Mouse (Mus musculus) liver, postnatal 0 days (tissue): ENCODE results near the gene Vmn2r65. TPM values are rescaled to one million over a fixed set of nuclear protein-coding genes. Genes with fewer than 3 reads are reported as not detected.

Experiments
- ATAC-seq: fragments of 200-750 bp; cut with Nextera tagmentation; 2 replicates; pipeline ENCODE4 v1.8.0; 2017; ENCODE audit warnings: mild to moderate bottlenecking, moderate library complexity
- DNase-seq: peaks from one replicate; pipeline ENCODE4 v3.0.0-alpha.2; 2016
- H3K27ac ChIP-seq: fragments of 300-500 bp; sonication (generic); 2 replicates; pipeline ENCODE4 v1.5.1; 2014; ENCODE audit warnings: antibody characterized with exemption, moderate library complexity, mild to moderate bottlenecking, low read depth
- H3K27me3 ChIP-seq: fragments of 300-500 bp; sonication (generic); 2 replicates; pipeline ENCODE4 v1.6.1; 2014; ENCODE audit warnings: low read length, control low read depth, mixed read lengths; ENCODE audit not compliant: insufficient read depth
- H3K36me3 ChIP-seq: fragments of 300-500 bp; sonication (generic); replicated peaks from 2 replicates; pipeline ENCODE4 v1.6.1; 2014; ENCODE audit warnings: mild to moderate bottlenecking, control low read depth, low read length, moderate library complexity, mixed read lengths; ENCODE audit not compliant: insufficient read depth
- H3K4me1 ChIP-seq: fragments of 300-500 bp; sonication (generic); 2 replicates; pipeline ENCODE4 v1.6.1; 2014; ENCODE audit warnings: antibody characterized with exemption, mild to moderate bottlenecking, control low read depth; ENCODE audit not compliant: insufficient read depth
- H3K4me2 ChIP-seq: fragments of 300-500 bp; sonication (generic); 2 replicates; pipeline ENCODE4 v1.6.1; 2014; ENCODE audit warnings: low read depth, mild to moderate bottlenecking, low read length, moderate library complexity, mixed read lengths
- H3K4me3 ChIP-seq: fragments of 300-500 bp; sonication (generic); 2 replicates; pipeline ENCODE4 v1.5.1; 2014; ENCODE audit warnings: low read depth, low read length
- H3K9ac ChIP-seq: fragments of 300-500 bp; sonication (generic); replicated peaks from 2 replicates; pipeline ENCODE4 v1.6.1; 2014; ENCODE audit warnings: mild to moderate bottlenecking, moderate library complexity
- H3K9me3 ChIP-seq: fragments of 300-500 bp; sonication (generic); 2 replicates; pipeline ENCODE4 v1.6.1; 2016; ENCODE audit warnings: mild to moderate bottlenecking, control low read depth, low read length, mixed read lengths
- CTCF ChIP-seq: sonication (generic); IDR thresholded peaks from 2 replicates; pipeline ENCODE4 v1.5.1; 2016; ENCODE audit warnings: antibody characterized with exemption, low read depth
- EP300 ChIP-seq: IDR thresholded peaks from 2 replicates; pipeline ENCODE4 v1.6.1; 2016; ENCODE audit warnings: antibody characterized with exemption, low read depth, mild to moderate bottlenecking
- WGBS: fragments of 180-500 bp; shearing (Covaris S2); extraction: QIAGEN DNeasy Blood & Tissue Kit; methylation state at CpG from one replicate; pipeline ENCODE4 v1.1.7; 2014; ENCODE audit not compliant: insufficient replicate concordance; 5-methylcytosine and 5-hydroxymethylcytosine counted together
- polyA plus RNA-seq: library from polyadenylated mRNA; unstranded; fragments of >200 nt; fragmentation: Nextera tagmentation; extraction: Ambion mirVana; gene quantifications from 2 replicates; pipeline ENCODE4 v1.2.1, GENCODE M21; 2015

The Vmn2r65 gene
- not detected in 2 replicates for polyA plus RNA-seq

DNA sequence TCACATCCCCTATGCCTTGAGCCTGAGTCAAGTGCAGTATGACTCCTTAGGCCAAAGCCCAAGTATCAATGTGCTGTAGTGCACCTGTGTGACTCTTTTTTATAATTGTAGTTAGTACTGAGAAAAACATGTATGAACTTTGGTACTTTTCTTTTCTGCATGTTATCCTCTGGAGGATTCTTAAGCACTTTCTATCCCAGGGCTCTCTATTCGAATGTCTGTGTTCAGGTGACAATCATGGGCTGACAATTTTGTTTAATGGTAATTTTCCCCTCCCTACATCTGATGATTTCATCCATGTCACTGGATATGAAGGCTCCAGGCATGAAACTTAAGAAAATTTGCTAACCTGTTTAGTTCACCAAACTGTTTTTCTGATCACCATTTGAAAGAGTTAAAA, at the start of gene Vmn2r65:
Gene Vmn2r65 (minus strand): TSS at position 101 of the 400 bp plus-strand sequence.
- ATAC-seq = no peak
- no peak within 1 kb of the TSS for H3K9ac ChIP-seq
- H3K4me2 ChIP-seq = no peak within 1 kb of the TSS
- DNase-seq = no peak
- TF ChIP-seq CTCF (no peak), EP300 (no peak)
- H3K9me3 ChIP-seq = 0 out of 2 replicates have a peak, but pooled peaks cover 3% of the 10 kb centered on the region
- H3K27me3 ChIP-seq = no peaks in the 10 kb centered on the region
- 47% methylated on average over 1 of the region's 1 CpGs for WGBS
- no peak within 1 kb of the TSS for H3K27ac ChIP-seq
- H3K36me3 ChIP-seq = no peaks in the 10 kb centered on the region
- H3K4me3 ChIP-seq = no peak within 1 kb of the TSS
- H3K4me1 ChIP-seq = no peaks in the 10 kb centered on the region

DNA sequence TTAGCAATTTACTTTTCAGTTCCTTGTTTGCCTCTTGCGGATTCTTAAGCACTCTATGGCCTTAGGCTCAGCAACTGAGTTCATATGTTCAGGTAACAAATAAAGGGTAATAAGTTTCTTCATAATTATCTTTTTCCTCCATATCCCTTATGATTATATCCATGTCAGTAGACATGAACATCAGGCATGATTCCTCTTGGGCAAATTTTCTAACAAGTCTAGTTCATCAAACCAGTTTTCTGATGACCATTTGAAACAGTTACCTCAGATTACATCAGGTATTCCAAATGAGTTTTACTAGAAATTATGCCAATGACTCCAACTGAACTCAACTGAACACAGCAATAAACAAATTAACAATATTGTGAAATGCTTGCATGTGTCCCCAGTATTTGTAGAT, 48.3 kb upstream of the Vmn2r65 start, which contains the start of gene Vmn2r66:
Gene Vmn2r66 (minus strand): TSS at position 101 of the 400 bp plus-strand sequence.
- no peak for DNase-seq
- H3K27ac ChIP-seq = no peak within 1 kb of the TSS
- 64% methylated on average over 1 of the region's 1 CpGs for WGBS
- H3K4me1 ChIP-seq = no peaks in the 10 kb centered on the region
- no peak for TF ChIP-seq EP300
- TF ChIP-seq CTCF = no peak
- no peak for ATAC-seq
- no peak within 1 kb of the TSS for H3K4me3 ChIP-seq
- H3K9me3 ChIP-seq = no peaks in the 10 kb centered on the region
- no peaks in the 10 kb centered on the region for H3K36me3 ChIP-seq
- H3K4me2 ChIP-seq = no peak within 1 kb of the TSS
- no peak within 1 kb of the TSS for H3K9ac ChIP-seq
- no peaks in the 10 kb centered on the region for H3K27me3 ChIP-seq

DNA sequence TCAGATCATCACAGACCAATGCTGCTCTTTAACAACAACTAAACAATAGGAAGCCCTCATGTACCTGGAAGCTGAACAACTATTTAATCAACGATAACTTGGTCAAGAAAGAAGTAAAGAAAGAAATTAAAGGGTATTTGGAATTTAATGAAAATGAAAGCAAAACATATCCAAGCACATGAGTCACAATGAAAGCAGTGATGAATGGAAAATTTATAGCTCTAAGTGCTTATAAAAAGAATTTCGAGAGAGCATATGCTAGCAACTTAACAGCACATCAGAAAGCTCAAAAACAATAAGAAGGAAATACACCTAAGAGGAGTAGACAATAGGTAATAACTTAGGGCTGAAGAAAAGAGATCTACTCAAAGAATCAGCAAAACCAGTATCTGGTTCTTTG, 32.8 kb upstream of the Vmn2r65 start:
- no peak for ATAC-seq
- 57% methylated on average over 2 of the region's 2 CpGs for WGBS

More for the DNA sequence above, 32.8 kb upstream of the Vmn2r65 start:
- Histone ChIP-seq H3K9ac (no peak overlapping the region), H3K27ac (no peak overlapping the region), H3K9me3 (no peaks in the 10 kb centered on the region), H3K4me3 (no peak overlapping the region), H3K36me3 (no peaks in the 10 kb centered on the region), H3K27me3 (no peaks in the 10 kb centered on the region), H3K4me1 (no peaks in the 10 kb centered on the region), H3K4me2 (no peak overlapping the region)
- DNase-seq = no peak
- no peak for TF ChIP-seq EP300
- no peak for TF ChIP-seq CTCF

Other genes with a start within 250 kb of the Vmn2r65 start
- not detected in 2 replicates for gene Olfr291, start 110.6 kb downstream of the Vmn2r65 start, polyA plus RNA-seq
- not detected in 2 replicates for gene Vmn2r66, start 48.2 kb upstream of the Vmn2r65 start, polyA plus RNA-seq
- gene Vmn2r67, start 191.9 kb upstream of the Vmn2r65 start, polyA plus RNA-seq = not detected in 2 replicates